Mouse (Mus musculus): ENCODE measurements around the gene Acot3. TPM values are rescaled to one million over a fixed set of nuclear protein-coding genes. Genes with fewer than 3 reads are reported as not detected.
"Not testable (repeated sequence)": the region's sequence is repeated elsewhere in the genome, so short reads cannot be mapped to it uniquely, and the experiment has no call there.

Acot3 gene
- polyA plus RNA-seq (2015; fragmentation: Nextera tagmentation; extraction: Ambion mirVana) = 0.70 and 0.79 TPM in 2 replicates

DNA sequence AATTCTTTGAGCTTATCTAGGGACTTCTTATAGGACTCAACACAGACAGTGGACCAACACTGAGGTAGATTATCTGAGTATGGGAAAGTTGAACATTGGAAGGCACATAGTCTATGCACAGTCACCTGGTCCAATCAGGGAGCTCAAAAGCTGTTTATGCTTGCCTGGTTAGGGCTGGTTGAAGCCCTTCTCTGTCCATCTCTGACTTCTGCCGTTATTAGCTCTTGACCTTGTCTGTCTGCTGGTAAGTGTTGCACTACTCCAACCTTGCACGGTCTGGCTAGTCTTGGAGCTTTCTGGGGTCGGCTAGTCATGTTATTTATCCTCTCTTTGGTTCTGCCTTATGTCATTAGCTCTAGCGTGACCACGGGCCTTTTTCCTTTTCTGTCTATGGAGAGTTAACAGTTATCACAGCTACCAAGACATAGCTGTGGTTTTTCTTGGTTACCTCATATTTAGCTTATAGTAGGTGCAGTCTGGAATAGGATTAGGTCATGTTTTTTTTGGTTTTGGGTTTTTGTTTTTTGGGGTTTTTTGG lies at the start of gene Acot3:
Gene Acot3, plus strand, starts transcription at position 208 of the 538 bp plus-strand sequence.
- H3K4me1 ChIP-seq = peaks cover 6% of the 10 kb centered on the region
- H3K9ac ChIP-seq = no peak within 1 kb of the TSS
- H3K36me3 ChIP-seq (ENCODE audit: poor library complexity, severe bottlenecking) = no peaks in the 10 kb centered on the region
- H3K27ac ChIP-seq = no peak within 1 kb of the TSS
- H3K4me2 ChIP-seq = 0 out of 2 replicates have a peak within 1 kb of the TSS, but pooled peaks have one; percentile 77
- ATAC-seq = no peak
- H3K27me3 ChIP-seq = peaks cover 27% of the 10 kb centered on the region
- 92% methylated on average over 5 of the region's 5 CpGs for WGBS
- H3K4me3 ChIP-seq = no peak within 1 kb of the TSS
- H3K9me3 ChIP-seq (replicated peaks) = peaks cover 11% of the 10 kb centered on the region; the same call in 1 of the 2 replicates

DNA sequence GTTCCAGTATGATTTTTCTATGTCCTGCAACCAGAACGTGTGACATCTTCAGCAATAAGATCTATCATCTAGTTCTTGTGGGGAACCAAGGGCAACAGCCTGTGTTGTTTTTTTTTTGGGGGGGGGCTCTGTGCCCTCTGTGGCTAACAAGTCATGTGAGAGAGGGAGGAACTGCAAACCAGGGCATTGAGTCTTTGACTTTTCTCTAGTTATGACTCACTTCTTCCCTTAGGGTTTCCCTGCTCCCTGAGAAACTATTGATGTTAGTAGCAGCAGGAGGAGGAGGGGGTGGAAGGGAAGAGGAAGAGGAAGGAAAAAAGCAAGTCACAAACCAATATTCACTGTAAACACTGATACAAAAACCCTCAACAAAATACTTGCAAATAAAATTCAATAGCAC lies 48.1 kb upstream of the Acot3 start:
- Histone ChIP-seq H3K4me3 (no peak overlapping the region), H3K27me3 (no peaks in the 10 kb centered on the region), H3K36me3 (ENCODE audit: poor library complexity, severe bottlenecking) (no peaks in the 10 kb centered on the region), H3K4me1 (peaks cover 5% of the 10 kb centered on the region), H3K9me3 (replicated peaks) (peaks cover 11% of the 10 kb centered on the region), H3K27ac (no peak overlapping the region), H3K4me2 (no peak overlapping the region), H3K9ac (no peak overlapping the region)
- no peak for ATAC-seq
- WGBS = 91% methylated on average over 1 of the region's 1 CpGs

DNA sequence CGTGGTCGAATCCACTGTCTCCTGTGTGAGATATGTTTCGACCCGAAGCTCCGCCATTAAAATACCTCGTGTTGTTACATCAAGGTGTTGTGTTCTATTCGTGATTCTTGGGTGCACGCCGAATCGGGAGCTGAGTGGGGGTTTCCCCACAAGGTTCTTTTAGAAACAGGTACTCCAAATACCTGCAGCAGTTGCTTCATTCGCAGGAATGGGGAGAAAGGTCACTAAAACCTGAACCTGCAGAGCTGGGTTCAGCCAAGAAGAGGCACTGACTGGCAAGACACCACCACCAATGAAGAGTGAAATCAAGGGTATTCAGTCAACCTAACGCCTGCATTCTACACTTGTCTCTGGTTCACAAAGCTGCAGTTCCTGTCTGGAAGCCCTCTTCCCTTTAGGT lies 43.7 kb upstream of the Acot3 start:
- no peaks in the 10 kb centered on the region for H3K9me3 ChIP-seq (replicated peaks)
- H3K4me3 ChIP-seq = no peak overlapping the region
- no peaks in the 10 kb centered on the region for H3K27me3 ChIP-seq
- H3K36me3 ChIP-seq (ENCODE audit: poor library complexity, severe bottlenecking) = no peaks in the 10 kb centered on the region
- WGBS = 89% methylated on average over 12 of the region's 12 CpGs
- H3K4me1 ChIP-seq = peaks cover 36% of the 10 kb centered on the region
- H3K9ac ChIP-seq = no peak overlapping the region
- no peak for ATAC-seq
- peak overlapping the region; percentile 31; the same call in 1 of the 2 replicates for H3K27ac ChIP-seq
- 0 out of 2 replicates have a peak overlapping the region, but pooled peaks have one; percentile 65 for H3K4me2 ChIP-seq

DNA sequence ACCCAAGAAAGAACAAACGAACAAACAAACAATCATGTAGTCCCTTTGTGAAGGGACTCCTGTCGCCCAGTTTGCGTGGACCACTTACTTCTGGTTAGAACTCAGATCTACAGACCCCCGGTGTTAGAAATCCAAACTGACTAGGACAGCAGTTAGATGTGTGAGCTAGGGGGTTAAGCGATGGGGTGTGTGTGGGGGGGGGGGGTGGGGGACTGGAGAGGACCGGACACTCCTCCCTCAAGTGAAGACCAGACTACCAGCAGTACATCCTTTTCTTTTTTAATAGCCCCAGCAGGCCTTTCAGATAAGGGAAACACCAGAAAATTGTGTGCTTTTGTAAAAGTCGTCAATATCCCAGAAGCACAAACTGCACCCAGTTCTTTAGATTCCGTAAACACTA lies 43.2 kb upstream of the Acot3 start:
- peak overlapping the region; percentile 31 for H3K27ac ChIP-seq
- peak overlapping the region; percentile 48 for H3K4me3 ChIP-seq
- peaks cover 36% of the 10 kb centered on the region for H3K4me1 ChIP-seq
- peak overlapping the region; percentile 65 for H3K4me2 ChIP-seq
- no peaks in the 10 kb centered on the region for H3K36me3 ChIP-seq (ENCODE audit: poor library complexity, severe bottlenecking)
- no peaks in the 10 kb centered on the region for H3K9me3 ChIP-seq (replicated peaks)
- ATAC-seq = no peak
- no peaks in the 10 kb centered on the region for H3K27me3 ChIP-seq
- 51% methylated on average over 8 of the region's 8 CpGs for WGBS
- peak overlapping the region; percentile 70; the same call in 1 of the 2 replicates for H3K9ac ChIP-seq

DNA sequence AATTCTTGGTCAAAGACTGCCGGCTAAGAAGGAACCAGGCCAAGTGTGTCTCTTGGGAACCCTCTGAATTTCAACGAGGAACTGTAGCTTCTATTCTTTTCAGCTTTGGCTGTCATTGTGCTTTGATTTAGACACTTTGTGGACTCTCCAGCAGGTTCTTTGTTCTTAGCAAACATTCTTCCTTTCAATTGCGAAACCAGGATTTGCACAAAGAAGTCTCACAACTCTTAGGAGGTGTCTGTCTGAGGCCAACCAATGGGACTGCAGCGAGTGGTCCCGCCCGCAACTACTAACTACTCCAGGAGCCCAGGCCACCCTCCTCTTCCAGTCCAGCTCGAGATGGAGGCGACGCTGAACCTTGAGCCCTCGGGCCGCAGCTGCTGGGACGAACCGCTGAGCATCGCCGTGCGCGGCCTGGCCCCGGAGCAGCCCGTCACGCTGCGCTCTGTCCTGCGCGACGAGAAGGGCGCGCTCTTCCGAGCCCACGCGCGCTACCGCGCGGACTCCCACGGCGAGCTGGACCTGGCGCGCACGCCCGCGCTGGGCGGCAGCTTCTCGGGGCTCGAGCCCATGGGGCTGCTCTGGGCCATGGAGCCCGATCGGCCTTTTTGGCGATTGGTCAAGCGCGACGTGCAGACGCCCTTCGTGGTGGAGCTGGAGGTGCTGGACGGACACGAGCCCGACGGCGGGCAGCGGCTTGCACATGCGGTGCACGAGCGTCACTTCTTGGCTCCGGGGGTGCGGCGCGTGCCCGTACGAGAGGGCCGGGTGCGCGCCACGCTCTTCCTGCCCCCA lies 42.6 kb upstream of the Acot3 start, which contains the start of gene Acot1:
Gene Acot1, plus strand, starts transcription at position 320 of the 795 bp plus-strand sequence.
- H3K4me2 ChIP-seq = peak within 1 kb of the TSS; percentile 65
- H3K9me3 ChIP-seq (replicated peaks); H3K36me3 ChIP-seq (ENCODE audit: poor library complexity, severe bottlenecking); H3K27me3 ChIP-seq: not testable (repeated sequence)
- H3K4me1 ChIP-seq = peaks cover 36% of the 10 kb centered on the region
- ATAC-seq = peak; percentile 94
- peak within 1 kb of the TSS; percentile 70 for H3K9ac ChIP-seq
- peak within 1 kb of the TSS; percentile 48 for H3K4me3 ChIP-seq
- WGBS = under 1% methylated on average over 48 of the region's 70 CpGs
- peak within 1 kb of the TSS; percentile 31 for H3K27ac ChIP-seq

DNA sequence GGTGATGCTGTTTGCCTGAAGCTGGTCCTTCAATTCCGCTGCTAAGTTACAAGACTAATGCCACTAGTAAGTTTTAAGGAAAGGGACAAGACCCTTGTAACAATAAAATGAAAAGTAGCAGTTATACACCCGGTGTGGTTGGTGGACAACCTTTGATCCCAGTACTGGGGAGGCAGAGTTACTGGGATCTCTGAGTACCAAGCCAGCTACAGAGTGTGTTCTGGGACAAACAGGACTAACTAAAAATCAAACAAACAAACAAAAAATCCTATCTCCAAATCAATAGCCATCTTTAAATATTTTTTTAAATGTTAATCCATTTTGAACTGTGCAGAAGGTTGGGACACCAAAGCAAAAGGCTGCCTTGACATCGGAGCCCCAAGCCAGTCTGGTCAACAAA lies 41.7 kb upstream of the Acot3 start:
- WGBS = 79% methylated on average over 3 of the region's 3 CpGs
- H3K9ac ChIP-seq = peak overlapping the region; percentile 43
- no peaks in the 10 kb centered on the region for H3K9me3 ChIP-seq (replicated peaks)
- no peaks in the 10 kb centered on the region for H3K27me3 ChIP-seq
- H3K4me1 ChIP-seq = peaks cover 36% of the 10 kb centered on the region
- no peaks in the 10 kb centered on the region; the same call in 1 of the 2 replicates for H3K36me3 ChIP-seq (ENCODE audit: poor library complexity, severe bottlenecking)
- ATAC-seq = no peak
- peak overlapping the region; percentile 65 for H3K4me2 ChIP-seq
- peak overlapping the region; percentile 48 for H3K4me3 ChIP-seq
- H3K27ac ChIP-seq = no peak overlapping the region

DNA sequence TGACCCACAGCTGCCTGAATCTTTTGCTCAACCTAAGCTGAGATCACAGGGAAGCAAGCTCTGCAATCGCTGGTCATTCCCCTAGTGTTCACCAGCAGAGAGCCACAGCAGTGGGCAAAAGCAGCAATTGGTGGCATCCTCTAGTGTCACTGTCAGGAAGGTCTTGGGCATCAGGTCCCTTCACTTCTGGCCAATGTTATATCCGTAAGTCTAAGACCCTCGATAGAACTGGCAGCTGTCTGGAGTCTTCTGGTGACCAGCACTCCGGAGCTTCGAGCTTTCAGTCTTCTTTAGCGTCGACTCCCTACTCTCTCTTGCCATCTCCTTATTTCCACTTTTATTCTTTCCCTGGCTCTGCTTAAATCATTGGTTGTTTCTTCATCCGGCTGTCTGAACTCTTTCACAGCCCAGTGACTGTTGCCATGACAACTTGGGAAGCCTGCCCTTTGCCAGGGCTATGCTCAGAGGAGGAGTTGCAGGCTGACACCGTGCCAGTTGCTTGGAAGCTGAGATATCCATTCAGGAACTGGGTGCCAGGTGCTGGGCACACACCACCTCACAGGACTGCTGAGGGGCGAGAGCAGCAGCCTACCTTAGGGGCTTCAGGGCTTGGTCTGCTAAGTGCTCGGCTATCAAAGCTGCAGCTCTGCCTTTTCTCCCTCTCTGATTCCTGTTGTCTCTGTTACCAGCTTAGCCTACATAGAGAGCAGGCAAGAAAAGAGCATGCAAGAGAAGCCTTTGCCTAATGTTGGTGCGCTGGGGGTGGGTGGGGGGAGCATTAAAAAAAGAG lies 40.5 kb upstream of the Acot3 start:
- Histone ChIP-seq H3K9ac (peak overlapping the region; percentile 49), H3K9me3 (replicated peaks) (no peaks in the 10 kb centered on the region), H3K27ac (peak overlapping the region; percentile 68), H3K36me3 (ENCODE audit: poor library complexity, severe bottlenecking) (no peaks in the 10 kb centered on the region; the same call in 1 of the 2 replicates), H3K27me3 (no peaks in the 10 kb centered on the region), H3K4me2 (peak overlapping the region; percentile 65), H3K4me3 (peak overlapping the region; percentile 48), H3K4me1 (peaks cover 36% of the 10 kb centered on the region)
- peak; percentile 82 for ATAC-seq
- 18% methylated on average over 12 of the region's 12 CpGs for WGBS

DNA sequence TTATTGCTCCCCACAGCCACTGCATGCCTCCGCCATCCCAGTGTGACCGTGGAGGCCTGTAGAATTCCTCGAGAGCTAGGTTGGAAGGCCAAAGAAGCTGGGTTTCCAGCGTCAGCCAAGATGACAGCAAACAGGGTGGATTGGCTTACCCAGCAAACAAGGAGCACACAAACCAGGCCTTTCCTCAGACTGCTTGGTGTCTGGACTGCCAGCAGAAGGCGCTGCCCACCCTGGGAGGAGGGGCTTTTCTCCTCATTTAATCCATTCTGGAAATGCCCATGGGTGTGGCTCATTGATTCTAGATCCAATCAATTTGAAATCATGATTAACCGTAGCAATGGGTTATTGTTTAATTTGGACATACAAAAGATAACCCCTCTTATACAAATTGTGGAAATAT lies 38.8 kb upstream of the Acot3 start:
- Histone ChIP-seq H3K36me3 (ENCODE audit: poor library complexity, severe bottlenecking) (peaks cover 6% of the 10 kb centered on the region), H3K4me2 (no peak overlapping the region), H3K27me3 (no peaks in the 10 kb centered on the region), H3K4me3 (no peak overlapping the region), H3K4me1 (peaks cover 36% of the 10 kb centered on the region), H3K9me3 (replicated peaks) (no peaks in the 10 kb centered on the region), H3K9ac (no peak overlapping the region), H3K27ac (peak overlapping the region; percentile 31; the same call in 1 of the 2 replicates)
- WGBS = 66% methylated on average over 6 of the region's 6 CpGs
- ATAC-seq = no peak

DNA sequence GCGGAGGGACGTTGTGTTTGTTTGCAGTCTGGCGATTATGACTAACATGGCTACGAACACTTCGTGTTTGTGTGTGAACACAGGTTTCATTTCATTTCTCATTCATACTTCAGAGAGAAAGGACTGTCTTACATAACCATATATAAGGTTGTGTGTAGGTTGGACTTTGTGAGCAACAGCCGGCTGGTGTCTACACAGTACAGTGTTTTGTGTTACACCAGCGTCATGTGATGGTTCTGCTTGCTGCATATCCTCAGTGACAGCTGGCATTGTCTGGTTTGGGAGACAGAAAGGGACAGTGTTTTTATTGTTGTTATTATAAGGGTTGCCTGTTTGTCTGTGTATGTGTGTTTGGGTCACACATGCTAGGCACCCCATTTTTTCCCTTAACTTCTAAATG lies 38.2 kb upstream of the Acot3 start:
- H3K4me1 ChIP-seq = peaks cover 33% of the 10 kb centered on the region
- 95% methylated on average over 7 of the region's 7 CpGs for WGBS
- no peak for ATAC-seq

DNA sequence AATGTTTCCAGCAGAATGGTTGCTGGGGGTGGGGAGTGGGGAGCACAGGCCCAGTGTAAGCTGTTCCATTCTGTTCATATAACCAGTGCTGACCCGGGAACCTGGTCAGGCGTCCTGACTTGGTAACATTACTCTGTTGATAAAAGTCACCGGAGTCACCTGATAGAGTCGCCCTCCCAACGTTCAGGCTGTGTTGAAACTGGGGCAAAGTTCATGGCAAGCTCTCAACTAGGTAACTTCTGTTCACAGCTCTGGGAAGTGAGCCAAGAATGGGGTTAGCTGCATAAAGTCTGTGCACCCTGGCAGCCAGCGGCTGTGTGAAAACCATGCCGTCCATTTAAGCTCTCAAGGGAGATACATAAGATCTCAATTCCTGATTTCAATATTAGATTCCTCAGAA lies 31.4 kb upstream of the Acot3 start:
- H3K4me2 ChIP-seq; ATAC-seq; H3K9ac ChIP-seq; H3K36me3 ChIP-seq (ENCODE audit: poor library complexity, severe bottlenecking); H3K27ac ChIP-seq; H3K27me3 ChIP-seq; H3K4me3 ChIP-seq; H3K4me1 ChIP-seq; H3K9me3 ChIP-seq (replicated peaks): not testable (repeated sequence)
- 70% methylated on average over 7 of the region's 7 CpGs for WGBS

More for the DNA sequence above, 38.2 kb upstream of the Acot3 start:
- Histone ChIP-seq H3K9me3 (replicated peaks) (no peaks in the 10 kb centered on the region), H3K36me3 (ENCODE audit: poor library complexity, severe bottlenecking) (peaks cover 6% of the 10 kb centered on the region), H3K4me3 (no peak overlapping the region), H3K9ac (no peak overlapping the region), H3K4me2 (no peak overlapping the region), H3K27me3 (no peaks in the 10 kb centered on the region), H3K27ac (no peak overlapping the region)

DNA sequence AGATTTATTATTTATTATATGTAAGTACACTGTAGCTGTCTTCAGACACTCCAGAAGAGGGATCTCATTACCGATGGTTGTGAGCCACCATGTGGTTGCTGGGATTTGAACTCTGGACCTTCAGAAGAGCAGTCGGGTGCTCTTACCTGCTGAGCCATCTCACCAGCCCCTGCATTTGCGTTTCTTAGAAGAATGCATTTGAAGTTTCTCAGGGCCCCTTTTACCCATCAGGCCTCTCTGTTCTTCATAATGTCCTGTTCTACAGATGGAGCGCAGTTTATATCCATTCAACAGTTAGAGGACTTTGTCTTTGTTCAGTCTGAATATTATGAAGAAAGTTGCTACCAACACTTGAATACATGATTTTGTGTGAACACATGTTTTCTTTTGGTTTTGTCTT lies 29.7 kb upstream of the Acot3 start:
- H3K36me3 ChIP-seq (ENCODE audit: poor library complexity, severe bottlenecking); H3K4me2 ChIP-seq; H3K27ac ChIP-seq; H3K27me3 ChIP-seq; H3K4me1 ChIP-seq; H3K9me3 ChIP-seq (replicated peaks); ATAC-seq; H3K4me3 ChIP-seq; H3K9ac ChIP-seq: not testable (repeated sequence)
- 92% methylated on average over 4 of the region's 4 CpGs for WGBS

All from forebrain, embryonic 13.5 days (tissue).